Mouse (Mus musculus) midbrain, postnatal 0 days (tissue): ENCODE data around the gene Cpsf6. TPM values are rescaled to one million over a fixed set of nuclear protein-coding genes. Genes with fewer than 3 reads are reported as not detected.

ENCODE experiments used
- ATAC-seq: fragments of 200-750 bp; cut with Nextera tagmentation; 2 replicates; pipeline ENCODE4 v1.8.0; 2017; ENCODE audit warnings: moderate number of reproducible peaks, mild to moderate bottlenecking, moderate TSS enrichment, moderate library complexity; ENCODE audit not compliant: low FRiP score
- DNase-seq: peaks from one replicate; pipeline ENCODE4 v3.0.0-alpha.2; 2015; ENCODE audit warnings: low spot score
- H3K27ac ChIP-seq: fragments of 300-500 bp; sonication (generic); 2 replicates; pipeline ENCODE4 v1.5.1; 2014; ENCODE audit warnings: low read depth, mild to moderate bottlenecking, low read length, mixed read lengths
- H3K27me3 ChIP-seq: fragments of 300-500 bp; sonication (generic); 2 replicates; pipeline ENCODE4 v1.6.1; 2014; ENCODE audit warnings: low read length, control low read depth, mixed read lengths; ENCODE audit not compliant: insufficient read depth
- H3K36me3 ChIP-seq: fragments of 300-500 bp; sonication (generic); 2 replicates; pipeline ENCODE4 v1.6.1; 2014; ENCODE audit warnings: low read length, control low read depth, mixed read lengths; ENCODE audit not compliant: insufficient read depth
- H3K4me1 ChIP-seq: fragments of 300-500 bp; sonication (generic); 2 replicates; pipeline ENCODE4 v1.6.1; 2014; ENCODE audit warnings: mild to moderate bottlenecking, control low read depth, antibody characterized with exemption, low read length, mixed read lengths; ENCODE audit not compliant: insufficient read depth
- H3K4me2 ChIP-seq: fragments of 300-500 bp; sonication (generic); 2 replicates; pipeline ENCODE4 v1.6.1; 2014; ENCODE audit warnings: low read depth, mild to moderate bottlenecking, low read length, mixed read lengths; ENCODE audit not compliant: poor library complexity, severe bottlenecking
- H3K4me3 ChIP-seq: fragments of 300-500 bp; sonication (generic); 2 replicates; pipeline ENCODE4 v1.5.1; 2014; ENCODE audit warnings: low read depth, mild to moderate bottlenecking, low read length, moderate library complexity
- H3K9ac ChIP-seq: fragments of 300-500 bp; sonication (generic); replicated peaks from 2 replicates; pipeline ENCODE4 v1.6.1; 2014; ENCODE audit warnings: mild to moderate bottlenecking, low read length, moderate library complexity, mixed read lengths; ENCODE audit not compliant: poor library complexity, severe bottlenecking
- H3K9me3 ChIP-seq: fragments of 300-500 bp; sonication (generic); 2 replicates; pipeline ENCODE4 v1.6.1; 2016; ENCODE audit warnings: low read length, control low read depth
- CTCF ChIP-seq: IDR thresholded peaks from 2 replicates; pipeline ENCODE4 v1.5.1; 2016; ENCODE audit warnings: antibody characterized with exemption, mild to moderate bottlenecking
- WGBS: fragments of 180-500 bp; shearing (Covaris S2); extraction: QIAGEN DNeasy Blood & Tissue Kit; methylation state at CpG from one replicate; pipeline ENCODE4 v1.1.7; 2014; 5-methylcytosine and 5-hydroxymethylcytosine counted together
- polyA plus RNA-seq: library from polyadenylated mRNA; unstranded; fragments of >200 nt; fragmentation: Nextera tagmentation; extraction: Ambion mirVana; gene quantifications from 2 replicates; pipeline ENCODE4 v1.2.1, GENCODE M21; 2015
- total RNA-seq: library from RNA; depleted of rRNA; stranded (reverse); fragments of >200 nt; gene quantifications from 2 replicates; pipeline ENCODE4 v1.2.3, GENCODE M21; 2014

Cpsf6 gene
- total and polyA plus RNA-seq, 2 experiments from 2014 or later: 85.1 to 120 TPM

DNA sequence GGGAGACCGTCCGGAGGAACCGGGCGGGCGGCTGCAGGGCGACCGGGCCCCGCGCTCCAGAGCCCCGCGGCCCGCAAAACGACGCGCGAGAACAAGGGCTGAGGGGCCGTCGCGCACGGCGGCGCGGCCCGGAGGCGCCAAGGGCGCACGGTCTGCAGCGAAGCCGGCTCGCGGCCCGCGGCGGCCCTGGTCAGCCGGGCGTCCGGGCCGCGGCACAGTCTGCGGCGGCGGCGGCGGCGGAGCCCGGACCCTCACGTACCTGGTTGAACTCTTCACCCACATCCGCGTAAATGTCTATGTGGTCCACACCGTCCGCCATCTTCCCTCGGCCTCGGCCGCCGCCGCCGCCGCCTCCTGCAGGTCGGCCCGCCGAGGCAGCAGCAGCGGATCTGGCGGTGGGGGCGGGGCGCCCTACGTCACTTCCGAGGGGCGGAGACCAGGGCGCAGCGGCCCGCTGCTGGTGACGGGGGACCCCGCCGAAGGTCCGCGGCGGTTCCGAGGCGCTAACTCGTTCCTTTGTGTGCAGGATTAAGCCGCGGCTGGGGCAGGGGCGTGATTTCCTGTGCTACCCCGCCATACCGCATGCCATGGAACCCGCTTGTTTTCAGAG, 3.1 kb downstream of the Cpsf6 start:
- Histone ChIP-seq H3K9ac (peak overlapping the region; percentile 97), H3K9me3 (no peaks in the 10 kb centered on the region), H3K4me2 (peak overlapping the region; percentile 61), H3K27me3 (no peaks in the 10 kb centered on the region), H3K4me3 (peak overlapping the region; percentile 100), H3K4me1 (no peaks in the 10 kb centered on the region), H3K36me3 (no peaks in the 10 kb centered on the region), H3K27ac (peak overlapping the region; percentile 98)
- peak; percentile 97 for DNase-seq
- ATAC-seq: peak; percentile 99
- TF ChIP-seq CTCF: peak; percentile 58
- WGBS: under 1% methylated on average over 58 of the region's 86 CpGs

DNA sequence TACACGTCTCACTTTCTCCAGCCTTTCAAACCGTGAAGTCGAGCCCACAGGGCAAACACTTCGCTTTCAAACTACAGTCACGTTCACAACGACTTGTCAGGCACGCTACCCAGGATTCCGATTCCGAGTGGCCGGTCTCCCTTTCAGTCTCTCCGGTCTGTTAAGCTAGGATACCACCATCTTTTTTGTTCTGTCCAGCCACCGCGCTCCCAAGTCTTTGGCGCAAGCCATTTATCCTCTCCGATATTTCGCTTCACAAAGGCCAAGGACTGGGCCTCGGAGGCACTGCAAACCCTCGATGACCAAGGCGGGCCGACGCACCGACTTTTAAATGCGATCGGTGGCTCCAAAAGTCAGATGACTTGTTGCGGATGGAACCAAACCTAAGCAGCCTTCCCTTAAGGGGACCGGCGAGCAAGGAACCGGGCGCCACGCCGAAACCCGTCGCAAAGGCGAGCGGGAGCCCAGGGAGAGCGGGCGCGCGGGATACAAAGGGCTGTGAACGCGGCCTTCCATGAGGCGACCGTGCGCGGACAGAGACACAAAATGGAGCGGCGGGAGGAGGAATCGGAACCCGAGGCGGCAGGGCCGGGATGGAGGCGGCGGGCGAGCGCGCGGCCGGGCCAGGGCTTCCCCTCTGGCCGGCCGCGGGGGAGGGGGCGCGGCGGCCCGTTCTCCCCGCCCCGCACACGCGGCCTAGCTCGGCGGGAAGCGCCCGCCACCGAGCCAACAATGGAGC, 3.8 kb downstream of the Cpsf6 start:
- Histone ChIP-seq H3K27me3 (no peaks in the 10 kb centered on the region), H3K4me1 (no peaks in the 10 kb centered on the region), H3K9me3 (no peaks in the 10 kb centered on the region), H3K27ac (peak overlapping the region; percentile 98), H3K36me3 (no peaks in the 10 kb centered on the region), H3K4me3 (peak overlapping the region; percentile 100), H3K9ac (peak overlapping the region; percentile 97), H3K4me2 (peak overlapping the region; percentile 60)
- no peak for TF ChIP-seq CTCF
- DNase-seq: peak; percentile 40
- under 1% methylated on average over 51 of the region's 74 CpGs for WGBS
- ATAC-seq: peak; percentile 72

DNA sequence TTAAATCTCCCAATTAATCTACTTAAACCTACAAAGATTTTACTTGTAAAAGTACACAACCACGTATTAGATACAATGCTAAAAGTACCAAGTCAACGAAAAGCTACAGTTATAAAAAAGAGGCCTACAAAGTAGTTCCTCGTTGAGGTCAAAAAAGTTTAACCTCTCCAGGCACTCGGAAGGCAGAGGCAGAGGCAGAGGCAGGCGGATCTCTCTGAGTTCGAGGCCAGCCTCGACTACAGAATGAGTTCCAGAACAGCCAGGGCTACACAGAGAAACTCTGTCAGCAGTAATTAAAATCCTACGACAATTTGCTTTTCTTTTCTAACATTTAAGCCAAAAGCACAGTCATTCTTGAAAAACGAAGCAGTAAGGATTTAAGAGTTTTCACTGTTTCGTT, 4.7 kb downstream of the Cpsf6 start:
- no peak overlapping the region for H3K27ac ChIP-seq
- peak overlapping the region; percentile 97 for H3K9ac ChIP-seq
- TF ChIP-seq CTCF: no peak
- H3K4me1 ChIP-seq: no peaks in the 10 kb centered on the region
- H3K27me3 ChIP-seq: no peaks in the 10 kb centered on the region
- peak overlapping the region; percentile 60 for H3K4me2 ChIP-seq
- no peaks in the 10 kb centered on the region for H3K9me3 ChIP-seq
- 23% methylated on average over 10 of the region's 10 CpGs for WGBS
- DNase-seq (no peak), ATAC-seq (no peak)
- H3K36me3 ChIP-seq: no peaks in the 10 kb centered on the region
- H3K4me3 ChIP-seq: peak overlapping the region; percentile 100

DNA sequence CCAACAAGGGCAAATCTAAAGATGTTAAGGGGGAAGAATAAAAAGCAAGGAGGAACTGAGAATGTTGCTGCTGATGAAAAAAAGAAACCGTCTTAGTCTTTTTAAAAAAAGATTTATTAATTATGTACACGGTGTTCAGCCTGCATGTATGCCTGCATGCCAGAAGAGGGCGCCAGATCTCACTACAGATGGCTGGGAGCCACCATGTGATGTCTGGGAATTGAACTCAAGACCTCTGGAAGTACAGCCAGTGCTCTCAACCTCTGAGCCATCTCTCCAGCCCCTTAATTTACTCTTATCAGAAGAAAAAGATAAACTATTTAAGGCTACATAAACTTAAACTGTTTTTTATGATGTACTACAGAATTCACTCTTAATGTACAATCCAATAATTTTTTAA, 16.7 kb downstream of the Cpsf6 start:
- peak; percentile 83 for TF ChIP-seq CTCF
- no peaks in the 10 kb centered on the region for H3K9me3 ChIP-seq
- no peak overlapping the region for H3K4me3 ChIP-seq
- DNase-seq (peak; percentile 52), ATAC-seq (no peak)
- H3K36me3 ChIP-seq: peaks cover 38% of the 10 kb centered on the region; the same call in 1 of the 2 replicates
- 31% methylated on average over 3 of the region's 3 CpGs for WGBS
- H3K27ac ChIP-seq: no peak overlapping the region
- H3K27me3 ChIP-seq: no peaks in the 10 kb centered on the region
- no peak overlapping the region for H3K4me2 ChIP-seq
- H3K9ac ChIP-seq: no peak overlapping the region
- no peaks in the 10 kb centered on the region for H3K4me1 ChIP-seq

DNA sequence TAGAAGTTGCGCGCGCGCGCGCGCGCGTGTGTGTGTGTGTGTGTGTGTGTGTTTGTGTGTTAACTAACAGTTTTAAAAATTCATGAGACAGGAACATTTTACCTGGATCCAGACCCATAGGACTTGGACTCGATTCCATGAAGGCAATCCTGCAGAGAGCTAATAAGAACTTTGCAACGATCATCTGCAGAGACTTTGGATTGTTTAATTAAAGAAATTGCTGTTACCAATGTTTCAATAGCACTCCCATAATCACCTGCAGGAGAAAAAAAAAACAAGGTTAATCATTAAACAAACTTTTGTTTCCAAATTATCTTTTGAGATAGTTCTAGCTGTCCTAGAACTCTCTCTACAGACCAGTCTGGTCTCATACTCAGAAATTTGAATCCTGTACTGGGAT, 20.9 kb downstream of the Cpsf6 start:
- DNase-seq (no peak), ATAC-seq (no peak)
- Histone ChIP-seq H3K4me1 (no peaks in the 10 kb centered on the region), H3K36me3 (peaks cover 42% of the 10 kb centered on the region), H3K4me2 (no peak overlapping the region), H3K27ac (no peak overlapping the region), H3K27me3 (no peaks in the 10 kb centered on the region), H3K4me3 (no peak overlapping the region), H3K9ac (no peak overlapping the region), H3K9me3 (no peaks in the 10 kb centered on the region)
- WGBS: 89% methylated on average over 11 of the region's 11 CpGs
- no peak for TF ChIP-seq CTCF

DNA sequence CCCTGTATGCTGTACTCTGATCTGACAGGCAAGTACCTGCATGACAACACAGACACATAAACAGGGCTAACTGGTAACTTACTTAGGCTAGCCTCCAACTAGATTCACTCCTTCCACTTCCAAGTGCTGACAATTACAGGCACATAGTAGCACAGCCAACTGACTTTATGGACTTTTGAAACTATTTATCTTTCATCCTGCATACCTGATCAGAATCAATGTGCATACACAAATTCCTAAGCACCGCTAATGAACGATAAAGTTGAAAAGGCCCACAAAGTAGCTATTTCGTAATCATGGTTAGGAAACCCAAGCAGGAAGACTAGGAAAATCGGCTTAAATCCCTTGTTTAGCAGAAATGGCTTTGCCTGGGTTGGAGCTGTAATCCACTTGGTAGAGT, 36.8 kb downstream of the Cpsf6 start:
- no peak overlapping the region for H3K27ac ChIP-seq
- DNase-seq (no peak), ATAC-seq (no peak)
- no peaks in the 10 kb centered on the region for H3K9me3 ChIP-seq
- H3K36me3 ChIP-seq: no peaks in the 10 kb centered on the region
- no peak overlapping the region for H3K9ac ChIP-seq
- no peaks in the 10 kb centered on the region for H3K4me1 ChIP-seq
- 95% methylated on average over 4 of the region's 4 CpGs for WGBS
- TF ChIP-seq CTCF: no peak
- no peaks in the 10 kb centered on the region for H3K27me3 ChIP-seq
- H3K4me3 ChIP-seq: no peak overlapping the region
- no peak overlapping the region for H3K4me2 ChIP-seq
